Mouse (Mus musculus) mouse trophoblast stem cell (cell line): ENCODE measurements around the gene Stk32c.

Source experiments
- in situ Hi-C, 2 experiments: fragments of 300-500 bp; cut with MseI, MboI; formaldehyde crosslinking; loops; 2 replicates in 1 of 2; 3 replicates in 1 of 2; pipeline ENCODE4 v1.15.1; 2025

Stk32c gene

GRCm38 (mm10) chr7:139212754-139213745 lies at the start of gene Stk32c, which contains the start of gene Lrrc27:
Gene Stk32c, minus strand, starts transcription at chr7:139213307.
Gene Lrrc27, plus strand, starts transcription at chr7:139212988.
- in situ Hi-C loops: no loop called here

DNA sequence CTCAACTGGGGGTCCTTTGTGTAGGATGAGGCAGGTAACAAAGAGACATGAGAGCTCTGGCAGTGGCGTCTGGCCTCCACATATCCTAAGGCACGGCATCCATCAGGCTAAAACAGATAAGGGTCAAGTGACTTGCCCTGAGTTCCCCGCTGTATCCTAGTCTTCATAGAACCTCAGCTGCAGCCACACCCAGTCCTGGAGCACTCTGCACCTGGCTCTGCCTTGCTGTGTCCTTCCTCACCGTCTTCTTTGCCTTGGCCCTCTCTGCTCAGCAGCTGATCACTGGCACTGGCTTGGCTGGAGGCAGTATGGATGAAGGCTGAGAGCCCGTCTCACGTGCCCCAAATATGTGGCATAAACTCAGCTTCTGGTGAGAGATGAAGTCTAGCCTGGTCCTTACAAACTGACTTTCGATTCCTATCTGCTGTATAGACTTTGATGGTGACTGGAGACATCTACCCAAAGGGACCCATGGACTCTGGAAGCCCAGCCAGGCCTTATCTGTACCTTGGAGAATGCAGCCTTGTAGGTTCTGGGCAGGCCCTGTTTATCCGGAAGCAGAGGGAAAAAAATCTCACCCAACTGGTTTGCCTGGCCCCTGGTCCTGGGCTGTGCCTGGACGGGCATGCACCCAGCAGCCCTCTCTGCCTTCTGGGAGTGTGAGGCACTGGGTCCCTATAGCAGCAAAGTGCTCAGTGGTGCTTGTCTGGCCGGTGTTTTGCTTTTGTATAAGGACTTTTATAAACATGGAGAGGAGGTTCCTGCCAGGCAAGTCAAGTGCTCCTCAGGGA lies 44.8 kb upstream of the Stk32c start:
- in situ Hi-C loops: no loop called here

DNA sequence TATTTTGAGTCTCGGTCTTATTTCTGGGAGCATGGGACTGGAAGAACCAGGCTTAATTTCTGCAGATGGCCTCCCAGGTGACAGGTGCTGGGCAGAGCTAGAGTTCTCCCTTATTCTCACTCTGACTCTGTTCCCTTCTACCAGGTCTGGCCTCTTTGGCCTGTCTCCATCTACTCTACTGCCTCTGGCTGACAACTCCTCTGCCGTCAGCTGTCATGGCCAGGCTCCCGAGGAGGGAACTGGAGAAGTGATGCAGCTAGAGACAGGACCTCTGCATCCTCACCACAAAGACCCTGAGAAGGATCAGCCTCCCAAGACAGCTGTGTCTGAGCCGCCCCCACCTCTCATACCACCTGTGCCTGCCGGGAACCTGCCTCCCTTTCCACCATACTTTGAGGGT lies 41.5 kb upstream of the Stk32c start:
- in situ Hi-C loops: no loop called here

- in situ Hi-C loops: no loop called here
Measured at GRCm38 (mm10) chr7:139253462-139253861, 40.4 kb upstream of the Stk32c start.

DNA sequence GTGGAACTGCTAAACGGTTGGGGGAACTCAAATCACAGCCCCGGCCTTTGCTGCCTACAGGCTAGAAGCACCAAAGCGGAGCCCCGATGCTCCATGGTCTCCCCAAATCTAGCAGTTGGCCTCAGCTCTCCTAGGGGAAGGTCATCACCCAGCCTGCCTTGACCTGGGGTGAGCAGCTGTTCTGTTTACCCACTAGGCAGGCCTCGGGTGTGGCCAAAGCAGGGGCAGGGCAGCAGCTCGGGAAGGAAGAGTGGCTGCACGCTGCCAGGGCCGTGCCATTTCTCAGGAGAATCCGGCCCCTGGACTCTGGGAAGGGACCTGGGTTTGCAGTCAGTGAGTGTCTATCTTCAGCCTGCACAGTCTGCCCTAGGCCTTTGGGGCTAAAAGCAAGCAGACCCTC lies 39.9 kb upstream of the Stk32c start:
- in situ Hi-C loops: no loop called here

GRCm38 (mm10) chr7:139252566-139252965 lies 39.5 kb upstream of the Stk32c start:
- in situ Hi-C loops: no loop called here

GRCm38 (mm10) chr7:139251881-139252301 lies 38.8 kb upstream of the Stk32c start:
- in situ Hi-C loops: no loop called here

DNA sequence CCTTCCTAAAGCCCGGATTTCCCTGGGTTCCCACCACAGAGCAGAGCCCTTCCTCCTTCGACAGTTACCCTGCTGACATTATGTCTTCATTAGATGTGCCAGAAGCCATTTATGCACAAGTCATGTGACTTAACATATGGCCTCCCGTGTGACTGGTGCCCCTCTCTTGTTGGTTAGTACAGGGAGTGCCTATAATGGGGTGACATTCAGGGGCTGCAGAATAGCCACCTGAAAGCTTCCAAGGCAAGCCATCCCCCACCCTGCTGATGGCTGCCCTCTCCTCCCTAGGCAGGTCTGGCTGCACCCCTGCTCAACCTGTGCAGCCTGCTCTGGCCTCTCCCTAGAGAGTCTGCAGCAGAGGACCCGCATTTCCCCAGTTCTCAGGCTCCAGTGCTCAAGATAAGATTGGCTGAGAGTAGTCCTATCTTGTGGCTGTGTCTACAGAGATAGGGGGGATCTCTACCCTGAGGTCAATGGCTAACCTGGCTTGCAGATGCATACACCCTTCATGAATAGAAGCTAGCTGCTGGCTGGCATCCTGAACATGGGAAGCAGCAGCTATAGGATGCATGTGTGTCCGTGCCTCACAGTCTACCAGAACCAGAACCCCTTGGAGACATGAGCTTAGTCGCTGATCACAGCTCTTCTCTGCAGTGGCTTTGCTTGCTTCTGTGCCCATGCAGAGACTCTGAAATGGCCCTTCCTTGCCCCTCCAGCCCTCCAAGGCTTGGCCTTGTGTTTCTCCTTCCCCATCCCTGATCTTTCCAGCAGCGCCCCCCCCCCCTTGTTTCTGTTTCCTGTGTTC lies 36.5 kb upstream of the Stk32c start:
- in situ Hi-C loops: no loop called here

GRCm38 (mm10) chr7:139248615-139249405 lies 35.7 kb upstream of the Stk32c start:
- in situ Hi-C loops: no loop called here

GRCm38 (mm10) chr7:139247881-139248614 lies 34.9 kb upstream of the Stk32c start, which contains the start of gene Pwwp2b:
Gene Pwwp2b, plus strand, starts transcription at chr7:139248482.
- in situ Hi-C loops: no loop called here

DNA sequence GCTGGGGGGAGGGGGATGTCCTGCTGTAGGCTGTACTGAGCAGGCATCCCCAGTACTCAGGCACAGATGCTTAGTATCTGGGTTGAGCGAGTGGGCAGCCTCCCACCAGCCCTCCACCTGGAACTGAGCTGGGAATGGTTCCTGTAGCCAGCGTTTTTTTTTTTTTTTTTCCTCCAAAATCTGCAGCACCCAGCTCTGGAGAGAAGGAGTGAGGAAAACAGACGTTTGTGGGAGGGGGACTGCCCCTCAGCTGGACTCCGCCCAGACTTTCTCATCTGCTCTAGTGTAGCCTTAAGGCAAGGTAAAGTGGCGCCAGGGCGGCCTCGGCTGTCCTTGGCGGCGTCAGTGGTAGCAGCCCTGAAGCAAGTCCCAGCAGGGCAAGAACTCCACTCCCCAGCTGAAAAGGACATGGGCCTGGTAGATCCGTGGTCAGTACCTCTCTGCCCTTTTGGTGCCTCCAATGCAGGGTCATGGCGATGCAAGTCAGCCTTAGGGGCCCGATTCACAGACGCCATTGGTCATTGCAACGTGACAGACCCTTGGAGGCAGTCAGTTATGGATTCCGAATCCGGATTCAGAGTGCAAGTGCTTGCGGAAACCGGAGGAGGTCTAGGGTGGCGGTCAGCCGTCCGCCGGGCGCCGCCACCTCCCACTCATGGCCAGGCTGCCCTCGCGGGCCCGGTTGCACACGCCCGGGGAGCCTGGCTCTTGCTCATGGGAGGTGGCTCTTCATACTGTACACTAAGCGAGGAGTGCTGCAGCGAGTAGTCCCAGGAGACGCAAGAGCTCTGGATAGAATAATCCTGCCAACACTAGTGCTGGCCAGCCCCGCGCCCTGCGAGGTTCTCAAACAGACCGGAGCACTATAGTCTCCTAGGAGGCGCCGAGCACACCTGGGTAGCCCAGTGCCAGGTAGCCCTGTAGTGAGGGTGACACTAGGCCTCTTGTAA lies 34.1 kb upstream of the Stk32c start:
- in situ Hi-C loops: no loop called here

DNA sequence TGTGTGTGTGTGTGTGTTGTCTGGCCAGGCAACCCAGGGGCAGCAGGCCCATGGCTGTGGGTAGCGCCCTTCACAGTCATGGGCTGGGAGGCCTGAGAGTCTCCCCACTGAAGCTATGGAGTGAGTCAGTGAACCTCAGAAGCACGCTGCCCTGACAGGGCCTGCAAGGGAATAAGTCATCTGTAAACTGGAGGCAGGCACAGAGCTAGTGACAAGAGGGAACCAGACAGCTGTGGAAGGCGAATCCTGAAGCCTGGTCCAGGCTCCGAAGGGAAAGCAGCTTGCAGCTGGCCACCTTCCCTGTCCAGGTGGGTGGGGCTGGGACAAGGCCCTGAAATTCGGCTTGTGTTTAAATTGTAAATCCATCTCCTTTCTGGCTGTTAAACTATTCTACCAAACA lies 33.0 kb upstream of the Stk32c start:
- in situ Hi-C loops: no loop called here

- in situ Hi-C loops: no loop called here
Measured at GRCm38 (mm10) chr7:139239432-139239831, 26.3 kb upstream of the Stk32c start.

DNA sequence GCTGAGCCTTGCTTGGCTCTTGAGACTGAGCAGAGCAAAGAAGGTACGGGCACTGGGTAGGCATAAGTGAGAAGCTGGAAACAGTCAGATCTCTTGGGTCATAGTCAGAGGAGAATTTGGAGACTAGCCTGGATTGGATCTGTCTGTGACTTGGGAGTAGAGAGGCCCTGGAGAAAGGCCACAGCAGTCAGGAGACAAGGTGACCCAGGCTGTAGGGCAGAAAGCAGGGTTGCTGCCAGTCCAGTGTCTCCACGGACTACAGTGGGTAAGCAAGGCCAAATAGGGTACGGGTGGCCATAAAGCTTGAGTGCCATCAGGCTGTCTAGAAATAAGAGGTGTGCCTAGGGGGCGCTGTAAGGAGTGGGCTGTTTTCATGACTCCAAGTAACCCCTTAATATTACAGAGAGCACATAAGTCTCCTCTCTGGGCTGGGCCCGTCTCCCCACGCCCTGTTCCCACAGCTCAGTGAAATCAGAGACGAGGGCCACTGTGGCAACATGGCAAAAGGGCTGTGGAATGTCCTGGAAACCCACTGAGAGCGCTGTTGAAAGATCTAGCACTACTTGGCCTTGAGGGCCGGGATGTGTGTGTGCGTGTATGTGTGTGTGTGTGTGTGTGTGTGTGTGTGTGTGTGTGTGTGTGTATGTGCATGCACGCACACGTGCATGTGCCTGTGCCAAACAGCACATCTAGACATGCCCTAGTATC lies 22.7 kb upstream of the Stk32c start:
- in situ Hi-C loops: no loop called here

- in situ Hi-C loops: loop anchor here (5.0 kb wide), 2 partner anchors 63 to 68 kb away; no protein-coding TSS in a partner anchor
Measured at GRCm38 (mm10) chr7:139234426-139235188, 21.5 kb upstream of the Stk32c start.

DNA sequence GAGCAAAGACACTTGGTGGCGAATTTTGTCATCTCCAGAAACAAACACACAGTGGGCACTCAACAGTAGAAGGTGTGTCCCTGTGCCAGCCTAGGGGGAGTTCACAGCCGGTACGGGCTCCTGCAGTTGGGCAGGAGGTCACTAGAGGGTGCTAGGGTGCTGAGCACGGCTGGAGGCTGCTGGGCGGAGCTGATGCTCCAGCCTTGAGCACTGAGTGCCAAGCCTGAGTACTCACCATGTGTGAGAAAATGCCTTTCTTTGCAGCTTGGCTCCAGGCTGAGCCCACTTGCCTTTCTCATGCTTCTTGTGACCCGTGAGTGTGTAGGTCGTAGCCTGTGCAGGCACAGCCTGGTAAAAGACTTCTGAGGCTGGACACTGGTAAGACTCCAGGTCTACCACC lies 20.6 kb upstream of the Stk32c start:
- in situ Hi-C loops: loop anchor here (5.0 kb wide), 2 partner anchors 64 to 69 kb away; no protein-coding TSS in a partner anchor

- in situ Hi-C loops: loop anchor here (5.0 kb wide), 2 partner anchors 67 to 72 kb away; no protein-coding TSS in a partner anchor
Measured at GRCm38 (mm10) chr7:139230241-139230640, 17.1 kb upstream of the Stk32c start.
